In the genomic region with DNA sequence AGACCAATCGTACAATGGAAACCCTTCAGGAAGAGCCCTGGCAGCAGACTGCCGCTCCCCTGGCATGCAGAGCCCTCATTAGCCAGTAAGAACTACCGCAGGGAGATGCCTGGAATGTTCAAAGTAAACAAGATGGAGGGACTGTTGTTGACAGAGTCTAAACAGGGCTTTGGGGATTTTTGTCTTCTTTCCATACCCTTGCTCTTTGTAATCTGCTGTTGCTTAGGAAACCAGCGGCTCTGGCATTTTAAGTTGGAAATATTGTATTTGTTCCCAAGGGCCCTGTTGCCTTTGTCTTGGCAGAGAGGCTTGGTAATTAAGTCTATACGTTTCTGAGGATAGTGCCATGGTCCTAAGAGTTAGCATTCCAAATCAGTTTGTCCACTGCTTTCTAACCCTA, we compare ENCODE assay signal across 11 mouse cellular contexts.
A peak's percentile ranks its signal among the peaks of the same experiment; 100 is the strongest.
DNase-seq lines count a peak whose midpoint lies in the region; ATAC-seq and TF ChIP-seq lines count a peak whose summit lies in the region.
"Had no signal": no experiment of that assay in that cellular context is flagged by ENCODE, and none has a peak within 500 bp of the region (broad histone marks: within the 10 kb centered on the region; RNA-seq: fewer than 3 reads in every experiment).

No protein-coding gene starts in this region.

- DNase-seq in hindbrain, postnatal 0 days (ENCODE audit: low spot score): peak; percentile 33
- no peak for DNase-seq in adrenal gland, adult 18-20 months (ENCODE audit: low spot score in 2 of 2)
- no peak for DNase-seq in retina, embryonic 14.5 days (ENCODE audit: low spot score)
- DNase-seq: heart, adult 11 months had no signal

- H3K4me3 ChIP-seq in heart, embryonic 15.5 days: no peak overlapping the region
- no peak overlapping the region for H3K4me3 ChIP-seq in heart, embryonic 12.5 days
- no peak overlapping the region for H3K4me3 ChIP-seq in embryonic facial prominence, embryonic 15.5 days (replicated peaks)
- no peak overlapping the region for H3K4me3 ChIP-seq in hindbrain, postnatal 0 days (ENCODE audit: low read length)
- H3K4me3 ChIP-seq in midbrain, embryonic 13.5 days (replicated peaks): no peak overlapping the region
- H3K4me3 ChIP-seq in kidney, embryonic 16.5 days (ENCODE audit: low read length): no peak overlapping the region
- H3K4me3 ChIP-seq: embryonic facial prominence, embryonic 12.5 days had no signal

- H3K27ac ChIP-seq in heart, embryonic 15.5 days: 0 out of 2 replicates have a peak overlapping the region, but pooled peaks have one; percentile 17
- no peak overlapping the region for H3K27ac ChIP-seq in heart, embryonic 12.5 days (ENCODE audit: poor library complexity, severe bottlenecking)
- peak overlapping the region; percentile 58 for H3K27ac ChIP-seq in embryonic facial prominence, embryonic 15.5 days (replicated peaks)
- no peak overlapping the region for H3K27ac ChIP-seq in hindbrain, postnatal 0 days
- H3K27ac ChIP-seq in midbrain, embryonic 13.5 days: no peak overlapping the region
- H3K27ac ChIP-seq in kidney, embryonic 16.5 days (ENCODE audit: low read length): no peak overlapping the region
- H3K27ac ChIP-seq: embryonic facial prominence, embryonic 12.5 days had no signal

- no peaks in the 10 kb centered on the region for H3K27me3 ChIP-seq in heart, embryonic 15.5 days
- H3K27me3 ChIP-seq in heart, embryonic 12.5 days (replicated peaks): no peaks in the 10 kb centered on the region
- no peaks in the 10 kb centered on the region for H3K27me3 ChIP-seq in embryonic facial prominence, embryonic 15.5 days
- no peaks in the 10 kb centered on the region for H3K27me3 ChIP-seq in hindbrain, postnatal 0 days (ENCODE audit: insufficient read depth, low read length)
- H3K27me3 ChIP-seq in midbrain, embryonic 13.5 days: no peaks in the 10 kb centered on the region
- no peaks in the 10 kb centered on the region for H3K27me3 ChIP-seq in kidney, embryonic 16.5 days (ENCODE audit: insufficient read depth, low read length)
- H3K27me3 ChIP-seq: embryonic facial prominence, embryonic 12.5 days had no signal

- H3K9me3 ChIP-seq in heart, embryonic 15.5 days (replicated peaks): no peaks in the 10 kb centered on the region
- no peaks in the 10 kb centered on the region for H3K9me3 ChIP-seq in heart, embryonic 12.5 days (replicated peaks)
- H3K9me3 ChIP-seq in embryonic facial prominence, embryonic 15.5 days (replicated peaks): no peaks in the 10 kb centered on the region
- no peaks in the 10 kb centered on the region for H3K9me3 ChIP-seq in hindbrain, postnatal 0 days (ENCODE audit: low read length)
- H3K9me3 ChIP-seq in midbrain, embryonic 13.5 days: no peaks in the 10 kb centered on the region
- H3K9me3 ChIP-seq in kidney, embryonic 16.5 days (ENCODE audit: low read length): no peaks in the 10 kb centered on the region
- H3K9me3 ChIP-seq: embryonic facial prominence, embryonic 12.5 days had no signal

- ATAC-seq in heart, embryonic 15.5 days (replicated peaks; ENCODE audit: insufficient number of reproducible peaks, insufficient read depth, low FRiP score, low read depth): no peak
- no peak for ATAC-seq in heart, embryonic 12.5 days (ENCODE audit: insufficient number of reproducible peaks, low FRiP score)
- ATAC-seq in embryonic facial prominence, embryonic 15.5 days (ENCODE audit: insufficient number of reproducible peaks, low FRiP score, low TSS enrichment, low read depth): peak; percentile 66; the same call in 1 of the 2 replicates
- peak; percentile 68 for ATAC-seq in hindbrain, postnatal 0 days
- peak; percentile 88 for ATAC-seq in midbrain, embryonic 13.5 days
- ATAC-seq in kidney, embryonic 16.5 days (ENCODE audit: low FRiP score, low TSS enrichment): no peak
- ATAC-seq: intestine, postnatal 0 days had no signal

- TF ChIP-seq CTCF in hindbrain, postnatal 0 days (IDR thresholded peaks at IDR 0.05; ENCODE audit: low read depth): no peak

- 49% methylated on average over 5 of the region's 5 CpGs for WGBS in heart, embryonic 15.5 days
- WGBS in heart, embryonic 12.5 days: 36% methylated on average over 5 of the region's 5 CpGs
- WGBS in embryonic facial prominence, embryonic 15.5 days: 23% methylated on average over 5 of the region's 5 CpGs
- WGBS in hindbrain, postnatal 0 days: 15% methylated on average over 5 of the region's 5 CpGs
- 21% methylated on average over 5 of the region's 5 CpGs for WGBS in midbrain, embryonic 13.5 days
- WGBS in kidney, embryonic 16.5 days: 57% methylated on average over 5 of the region's 5 CpGs

- H3K4me2 ChIP-seq in heart, embryonic 15.5 days: no peak overlapping the region
- H3K4me2 ChIP-seq in heart, embryonic 12.5 days: no peak overlapping the region
- H3K4me2 ChIP-seq in embryonic facial prominence, embryonic 15.5 days (replicated peaks): no peak overlapping the region
- no peak overlapping the region; the same call in 1 of the 2 replicates for H3K4me2 ChIP-seq in hindbrain, postnatal 0 days (ENCODE audit: low read depth, low read length)
- H3K4me2 ChIP-seq in midbrain, embryonic 13.5 days (replicated peaks): no peak overlapping the region
- no peak overlapping the region for H3K4me2 ChIP-seq in kidney, embryonic 16.5 days (replicated peaks; ENCODE audit: low read depth, low read length)
- H3K4me2 ChIP-seq: embryonic facial prominence, embryonic 12.5 days had no signal

- no peaks in the 10 kb centered on the region for H3K36me3 ChIP-seq in heart, embryonic 15.5 days
- no peaks in the 10 kb centered on the region for H3K36me3 ChIP-seq in heart, embryonic 12.5 days
- H3K36me3 ChIP-seq in embryonic facial prominence, embryonic 15.5 days: no peaks in the 10 kb centered on the region
- H3K36me3 ChIP-seq in hindbrain, postnatal 0 days (ENCODE audit: insufficient read depth, low read length): no peaks in the 10 kb centered on the region
- H3K36me3 ChIP-seq in midbrain, embryonic 13.5 days: no peaks in the 10 kb centered on the region
- 0 out of 2 replicates have a peak, but pooled peaks cover 2% of the 10 kb centered on the region for H3K36me3 ChIP-seq in kidney, embryonic 16.5 days (ENCODE audit: insufficient read depth, low read length)
- H3K36me3 ChIP-seq: embryonic facial prominence, embryonic 12.5 days had no signal

- no peak overlapping the region for H3K9ac ChIP-seq in heart, embryonic 15.5 days
- no peak overlapping the region for H3K9ac ChIP-seq in heart, embryonic 12.5 days
- H3K9ac ChIP-seq in embryonic facial prominence, embryonic 15.5 days: no peak overlapping the region
- H3K9ac ChIP-seq in hindbrain, postnatal 0 days (replicated peaks; ENCODE audit: low read length): no peak overlapping the region
- H3K9ac ChIP-seq in midbrain, embryonic 13.5 days (replicated peaks): no peak overlapping the region
- H3K9ac ChIP-seq in kidney, embryonic 16.5 days (replicated peaks; ENCODE audit: low read length): no peak overlapping the region
- H3K9ac ChIP-seq: embryonic facial prominence, embryonic 12.5 days had no signal

- H3K4me1 ChIP-seq in heart, embryonic 15.5 days (replicated peaks): peaks cover 54% of the 10 kb centered on the region
- peaks cover 30% of the 10 kb centered on the region for H3K4me1 ChIP-seq in heart, embryonic 12.5 days (replicated peaks)
- peaks cover 62% of the 10 kb centered on the region for H3K4me1 ChIP-seq in embryonic facial prominence, embryonic 15.5 days
- peaks cover 8% of the 10 kb centered on the region; the same call in 1 of the 2 replicates for H3K4me1 ChIP-seq in hindbrain, postnatal 0 days (ENCODE audit: insufficient read depth, low read length)
- H3K4me1 ChIP-seq in midbrain, embryonic 13.5 days (replicated peaks): peaks cover 43% of the 10 kb centered on the region
- H3K4me1 ChIP-seq in kidney, embryonic 16.5 days (ENCODE audit: insufficient read depth, low read length): peaks cover 55% of the 10 kb centered on the region

Comparison
In these comparisons a context has a peak if more than half of its experiments do, and no peak if none do; other contexts are left out.
1. H3K27ac ChIP-seq: peak in heart, embryonic 15.5 days (single experiment) and embryonic facial prominence, embryonic 15.5 days (single experiment); none in heart, embryonic 12.5 days (single experiment), hindbrain, postnatal 0 days (single experiment), midbrain, embryonic 13.5 days (single experiment) and kidney, embryonic 16.5 days (single experiment).
2. ATAC-seq: peak in embryonic facial prominence, embryonic 15.5 days (single experiment), hindbrain, postnatal 0 days (single experiment) and midbrain, embryonic 13.5 days (single experiment); none in heart, embryonic 15.5 days (single experiment), heart, embryonic 12.5 days (single experiment) and kidney, embryonic 16.5 days (single experiment).